Mouse (Mus musculus) mature B cell (primary cell): Measurements from ENCODE around the gene Hsd11b1.

Experiments used
- in situ Hi-C: fragments of 300-500 bp; cut with MboI; formaldehyde crosslinking; loops from 2 replicates; pipeline ENCODE4 v1.14.3; 2019

Hsd11b1 gene

GRCm38 (mm10) chr1:193201383-193201778 lies 62.5 kb downstream of the Hsd11b1 start, which contains the start of gene Traf3ip3:
TSS of gene Traf3ip3 (minus strand) at chr1:193201703.
- in situ Hi-C loops: no loop called here

GRCm38 (mm10) chr1:193200640-193201382 lies 63.1 kb downstream of the Hsd11b1 start:
- in situ Hi-C loops: no loop called here

- in situ Hi-C loops: no loop called here
These were observed 65.6 kb downstream of the Hsd11b1 start for GRCm38 (mm10) chr1:193198312-193198711.

GRCm38 (mm10) chr1:193197494-193198205 lies 66.2 kb downstream of the Hsd11b1 start:
- in situ Hi-C loops: no loop called here

- in situ Hi-C loops: no loop called here
These were observed 68.6 kb downstream of the Hsd11b1 start for GRCm38 (mm10) chr1:193195169-193195810.

GRCm38 (mm10) chr1:193194416-193195140 lies 69.3 kb downstream of the Hsd11b1 start:
- in situ Hi-C loops: no loop called here

GRCm38 (mm10) chr1:193191675-193192283 lies 72.1 kb downstream of the Hsd11b1 start:
- in situ Hi-C loops: no loop called here

GRCm38 (mm10) chr1:193189771-193190170 lies 74.1 kb downstream of the Hsd11b1 start:
- in situ Hi-C loops: no loop called here

- in situ Hi-C loops: no loop called here
These were observed 74.7 kb downstream of the Hsd11b1 start for GRCm38 (mm10) chr1:193189151-193189621.

GRCm38 (mm10) chr1:193188257-193188656 lies 75.6 kb downstream of the Hsd11b1 start:
- in situ Hi-C loops: no loop called here

- in situ Hi-C loops: no loop called here
These were observed 82.8 kb downstream of the Hsd11b1 start for GRCm38 (mm10) chr1:193181104-193181503.

- in situ Hi-C loops: no loop called here
These were observed 89.6 kb downstream of the Hsd11b1 start for GRCm38 (mm10) chr1:193174143-193174733.

- in situ Hi-C loops: no loop called here
These were observed 90.1 kb downstream of the Hsd11b1 start for GRCm38 (mm10) chr1:193173810-193174129.

- in situ Hi-C loops: no loop called here
These were observed 90.7 kb downstream of the Hsd11b1 start for GRCm38 (mm10) chr1:193172991-193173809.
